Mouse (Mus musculus) lung, adult 2 months (tissue): ENCODE data around the gene Nrap.

ENCODE experiments used
- CTCF ChIP-seq: fragments of 200-500 bp; IDR thresholded peaks from 2 replicates; pipeline ENCODE4 v1.5.1; 2011; ENCODE audit warnings: mild to moderate bottlenecking, low read length, control low read depth; ENCODE audit not compliant: insufficient read depth
- POLR2A ChIP-seq: fragments of 200-500 bp; IDR thresholded peaks from 2 replicates; pipeline ENCODE4 v1.6.1; 2011; ENCODE audit warnings: low read depth, mild to moderate bottlenecking, control low read depth, low read length, borderline replicate concordance; ENCODE audit errors: extremely low read depth

- TF ChIP-seq POLR2A (no peak), CTCF (no peak)
These were observed 35.0 kb upstream of the Nrap start for GRCm38 (mm10) chr19:56424606-56425395.
